Mouse (Mus musculus): ENCODE data around the gene Mto1.
A peak's percentile ranks its signal among the peaks of the same experiment; 100 is the strongest.
"Not testable (repeated sequence)": the region's sequence is repeated elsewhere in the genome, so short reads cannot be mapped to it uniquely, and the experiment has no call there.

Mto1 gene

GRCm38 (mm10) chr9:78475873-78476272, 27.9 kb downstream of the Mto1 start:
- no peak for DNase-seq (ENCODE audit: low spot score in 2 of 2)

DNA sequence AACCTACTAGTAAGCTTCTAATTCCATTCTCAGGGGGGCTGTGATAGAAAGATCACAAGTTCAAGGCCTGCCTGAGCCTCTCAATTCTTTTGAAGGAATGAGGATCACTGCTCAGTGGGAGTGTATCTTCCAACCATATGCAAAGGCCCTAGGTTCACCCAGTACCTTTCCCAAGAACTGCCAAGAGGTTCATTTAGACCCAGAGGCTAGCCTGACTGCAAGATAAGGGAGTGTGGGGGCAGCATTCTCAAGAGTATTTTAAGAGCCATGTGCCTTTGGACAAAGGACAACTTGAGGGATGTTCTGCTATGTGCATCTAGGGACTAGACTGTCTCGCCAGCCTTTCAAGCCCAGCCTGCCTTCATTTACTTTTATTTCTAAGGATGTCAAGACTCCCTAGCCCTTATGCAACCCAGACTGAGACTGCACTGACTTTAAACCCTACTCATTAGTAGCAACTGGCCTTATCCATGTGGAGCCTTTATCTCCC, 28.6 kb downstream of the Mto1 start:
- no peak for DNase-seq (ENCODE audit: low spot score in 2 of 2)

GRCm38 (mm10) chr9:78477021-78477551, 29.1 kb downstream of the Mto1 start:
- peak in 1 of 2 experiments; percentile 17 for DNase-seq (ENCODE audit: low spot score in 2 of 2)

- not testable (repeated sequence) for DNase-seq (ENCODE audit: low spot score in 2 of 2)
Measured at GRCm38 (mm10) chr9:78478009-78478605, 30.1 kb downstream of the Mto1 start.

DNA sequence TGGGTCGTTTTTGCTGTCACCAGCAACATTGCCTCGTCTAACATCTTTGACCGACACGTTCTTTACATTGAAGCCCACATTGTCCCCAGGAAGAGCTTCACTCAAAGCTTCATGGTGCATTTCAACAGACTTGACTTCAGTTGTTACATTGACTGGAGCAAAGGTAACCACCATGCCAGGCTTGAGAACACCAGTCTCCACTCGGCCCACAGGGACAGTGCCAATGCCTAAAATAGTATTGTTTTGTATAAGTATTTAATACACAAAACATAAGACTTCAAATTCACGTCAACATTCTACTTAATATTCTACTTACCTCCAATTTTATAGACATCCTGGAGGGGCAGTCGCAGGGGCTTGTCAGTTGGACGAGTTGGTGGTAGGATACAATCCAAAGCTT, 31.3 kb downstream of the Mto1 start:
- DNase-seq (ENCODE audit: low spot score in 2 of 2) = not testable (repeated sequence)

- not testable (repeated sequence) for DNase-seq (ENCODE audit: low spot score in 2 of 2)
Measured at GRCm38 (mm10) chr9:78480227-78480626, 32.2 kb downstream of the Mto1 start.

DNA sequence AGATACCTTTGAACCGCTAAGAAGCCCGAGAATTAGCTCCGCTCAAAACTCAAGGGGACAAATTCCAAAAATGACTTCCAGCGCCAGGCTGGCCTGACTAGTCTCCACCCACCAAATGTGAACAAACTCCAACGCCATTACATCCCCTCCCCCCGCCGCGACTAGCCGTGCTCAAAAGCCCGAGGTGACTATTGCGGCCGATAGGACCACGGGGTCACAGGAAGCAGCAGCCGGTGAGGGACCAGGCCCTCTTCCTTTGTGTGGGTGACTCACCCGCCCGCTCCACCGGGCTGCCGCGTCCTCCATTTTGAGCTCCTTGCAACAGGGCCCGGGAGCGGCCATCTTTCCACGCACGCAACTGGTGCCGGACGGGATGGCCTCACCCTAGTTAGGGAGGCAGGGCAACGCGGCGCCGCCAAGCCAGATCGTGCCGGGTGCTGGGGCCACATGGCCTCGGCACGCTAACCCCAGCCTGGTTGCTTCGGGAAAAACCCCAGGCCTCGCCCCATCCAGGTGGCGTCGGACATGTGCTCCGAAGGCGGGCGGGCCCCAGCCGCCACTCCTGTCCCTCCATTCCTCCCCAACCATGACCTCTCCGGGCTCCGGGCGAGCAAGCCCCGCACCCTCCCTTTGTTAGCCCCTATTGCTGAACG, 32.8 kb downstream of the Mto1 start:
- peak; percentile 78 to 83 for DNase-seq (ENCODE audit: low spot score in 2 of 2)

- DNase-seq (ENCODE audit: low spot score in 2 of 2) = peak; percentile 93 to 95
Measured at GRCm38 (mm10) chr9:78481423-78482331, 33.7 kb downstream of the Mto1 start.

GRCm38 (mm10) chr9:78482386-78482785, 34.4 kb downstream of the Mto1 start:
- DNase-seq (ENCODE audit: low spot score in 2 of 2) = no peak

DNA sequence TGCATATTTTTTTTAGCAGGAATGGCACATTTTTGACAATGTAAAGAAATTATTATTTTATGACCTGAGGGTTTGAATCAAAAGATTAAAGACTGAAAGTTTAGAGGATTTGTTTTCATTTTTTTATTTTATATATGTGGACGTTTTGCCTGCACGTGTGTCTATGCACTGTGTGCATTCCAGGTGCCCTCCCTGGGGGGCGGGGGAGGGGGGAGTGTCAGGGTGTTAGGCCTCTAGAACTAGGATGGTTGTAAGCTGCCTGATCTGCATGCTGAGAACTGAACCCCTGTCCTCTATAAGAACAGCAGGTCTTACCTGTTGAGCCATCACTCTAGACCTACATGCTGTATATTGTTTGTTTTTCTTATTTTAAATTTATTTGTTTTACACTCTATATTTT, 36.7 kb downstream of the Mto1 start:
- DNase-seq (ENCODE audit: low spot score in 2 of 2) = no peak

DNA sequence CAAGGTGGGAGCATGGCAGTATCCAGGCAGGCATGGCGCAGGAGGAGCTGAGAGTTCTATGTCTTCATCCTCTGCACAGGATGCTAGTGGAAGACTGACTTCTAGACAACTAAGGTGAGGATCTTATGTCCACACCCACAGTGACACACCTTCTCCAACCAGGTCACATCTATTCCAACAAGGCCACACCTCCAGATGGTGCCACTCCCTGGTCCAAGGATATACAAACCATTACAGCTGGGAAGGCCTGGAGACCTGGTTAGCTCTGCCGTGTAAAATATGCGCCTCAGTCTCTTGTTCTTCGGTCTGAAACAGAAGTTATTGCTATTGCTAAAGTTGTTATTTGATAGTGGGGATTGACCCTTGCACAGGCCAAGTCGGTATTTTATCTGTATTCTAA, 40.0 kb downstream of the Mto1 start:
- not testable (repeated sequence) for DNase-seq (ENCODE audit: low spot score in 2 of 2)

- DNase-seq (ENCODE audit: low spot score in 2 of 2) = peak; percentile 75 to 77
Measured at GRCm38 (mm10) chr9:78488890-78489420, 40.9 kb downstream of the Mto1 start, which contains the start of gene Eef1a1. Gene Eef1a1, minus strand, starts transcription at chr9:78489151.

DNA sequence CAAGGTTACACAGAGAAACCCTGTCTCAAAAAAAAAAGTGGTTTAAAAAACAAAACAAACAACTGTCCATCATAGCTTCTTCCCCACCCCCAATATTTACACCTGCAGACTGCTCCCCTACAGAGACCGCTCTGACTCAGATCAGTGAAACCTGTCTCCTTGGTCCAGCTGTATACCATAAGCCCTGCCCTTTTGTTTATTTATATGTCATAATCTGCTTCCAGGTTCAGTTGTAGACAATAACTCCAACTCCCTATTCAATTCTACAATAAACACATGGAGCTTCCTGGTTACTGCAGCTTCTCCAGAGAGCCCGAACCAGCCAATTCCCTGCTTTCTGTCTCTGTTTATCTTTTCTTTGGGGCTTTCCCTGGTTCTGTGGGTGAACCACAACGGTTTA, 43.2 kb downstream of the Mto1 start:
- no peak for DNase-seq (ENCODE audit: low spot score in 2 of 2)

DNA sequence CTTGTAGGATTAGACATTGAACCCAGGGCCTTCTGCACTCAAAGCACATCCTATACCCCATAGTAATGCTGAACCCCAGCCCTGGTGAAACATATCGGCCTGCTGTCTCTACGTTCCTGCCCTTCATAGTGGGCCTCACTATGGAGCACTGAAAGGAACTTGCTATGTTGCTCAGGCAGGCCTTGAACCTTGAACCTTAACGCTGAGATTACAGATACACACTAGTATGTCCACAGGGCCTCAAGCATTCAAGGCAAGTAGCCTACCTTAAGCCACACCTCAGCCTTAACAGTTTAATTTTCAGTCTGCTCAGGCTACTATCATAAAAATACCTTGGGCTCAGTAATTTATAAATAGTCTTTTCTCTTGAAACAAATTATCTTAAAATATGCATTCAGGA, 44.2 kb downstream of the Mto1 start:
- no peak for DNase-seq (ENCODE audit: low spot score in 2 of 2)

DNA sequence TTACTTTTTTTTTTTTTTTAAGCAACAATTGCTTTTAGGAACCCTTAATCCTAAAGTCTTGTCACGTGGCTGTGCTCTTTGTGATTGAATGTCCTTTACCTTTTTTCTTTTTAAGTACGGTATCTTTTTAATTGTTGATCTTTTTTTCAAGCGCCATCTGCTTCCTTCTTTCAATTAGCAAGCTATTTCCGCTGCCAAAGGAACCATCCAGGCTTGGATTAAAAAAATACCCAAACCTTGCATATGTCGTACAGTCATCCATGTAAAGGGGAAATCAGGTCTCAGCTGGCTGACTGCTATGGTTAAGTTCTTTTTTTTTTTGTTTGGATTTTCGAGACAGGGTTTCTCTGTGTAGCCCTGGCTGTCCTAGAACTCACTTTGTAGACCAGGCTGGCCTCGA, 45.2 kb downstream of the Mto1 start:
- DNase-seq (ENCODE audit: low spot score in 2 of 2) = no peak

DNA sequence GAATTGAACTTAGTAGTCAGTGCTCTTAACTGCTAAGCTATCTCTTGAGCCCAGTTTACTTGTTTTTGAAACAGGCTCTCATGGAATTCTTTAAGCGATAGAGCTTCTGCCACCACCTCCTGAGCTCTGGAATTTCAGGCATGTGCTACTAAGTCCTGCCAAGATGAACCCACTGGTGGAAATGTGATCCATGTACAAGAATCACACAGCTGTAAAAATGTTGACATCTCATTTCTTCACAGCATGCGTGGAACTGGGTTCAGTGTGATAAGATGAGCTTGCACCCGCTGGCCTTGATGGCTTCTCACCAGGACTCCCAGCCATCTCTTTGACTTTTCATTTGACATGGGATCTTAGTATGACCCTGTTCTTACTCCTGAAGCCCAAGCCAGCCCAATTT, 52.4 kb downstream of the Mto1 start:
- DNase-seq (ENCODE audit: low spot score in 2 of 2) = no peak

DNA sequence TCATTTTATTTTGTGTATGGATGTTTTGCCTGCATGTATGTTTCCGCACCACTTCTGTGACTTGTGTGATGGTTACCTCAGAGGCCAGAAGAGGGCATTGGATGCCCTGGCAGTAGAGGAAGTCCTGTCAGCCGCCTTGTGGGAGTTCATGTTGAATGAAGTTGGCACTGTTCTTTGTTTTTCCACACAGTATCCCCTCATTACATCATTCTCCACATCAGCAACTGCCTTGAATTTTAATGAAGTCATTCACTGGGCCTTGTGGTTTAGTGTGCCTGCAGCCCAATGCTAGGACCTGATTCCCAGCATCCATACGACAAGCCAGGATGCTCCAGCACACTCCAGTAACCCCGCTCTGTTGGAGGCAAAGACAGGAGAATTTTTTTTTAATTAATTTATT, 53.3 kb downstream of the Mto1 start:
- DNase-seq (ENCODE audit: low spot score in 2 of 2) = no peak

GRCm38 (mm10) chr9:78503223-78504079, 55.4 kb downstream of the Mto1 start:
- no peak for DNase-seq (ENCODE audit: low spot score in 2 of 2)

- no peak for DNase-seq (ENCODE audit: low spot score in 2 of 2)
Measured at GRCm38 (mm10) chr9:78504133-78504532, 56.1 kb downstream of the Mto1 start.

DNA sequence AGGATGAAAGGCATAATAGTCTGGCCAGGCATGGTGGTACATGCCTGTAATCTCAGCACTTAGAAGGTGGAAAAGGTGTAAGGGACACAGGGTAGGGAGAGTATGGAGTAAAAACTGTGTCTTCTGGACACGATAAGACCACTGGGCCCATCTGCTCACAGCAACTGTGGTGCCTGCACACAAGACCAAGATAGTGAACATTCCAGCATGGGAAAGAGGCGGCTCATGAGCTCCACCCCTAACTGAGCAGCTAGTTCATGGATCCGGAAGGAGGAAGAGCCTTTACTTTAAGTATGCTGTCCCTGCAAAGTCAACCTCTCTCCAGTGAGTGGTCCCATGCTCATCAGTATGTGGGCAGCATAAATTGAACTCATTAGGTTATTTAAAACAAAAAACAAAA, 56.7 kb downstream of the Mto1 start:
- no peak for DNase-seq (ENCODE audit: low spot score in 2 of 2)

DNA sequence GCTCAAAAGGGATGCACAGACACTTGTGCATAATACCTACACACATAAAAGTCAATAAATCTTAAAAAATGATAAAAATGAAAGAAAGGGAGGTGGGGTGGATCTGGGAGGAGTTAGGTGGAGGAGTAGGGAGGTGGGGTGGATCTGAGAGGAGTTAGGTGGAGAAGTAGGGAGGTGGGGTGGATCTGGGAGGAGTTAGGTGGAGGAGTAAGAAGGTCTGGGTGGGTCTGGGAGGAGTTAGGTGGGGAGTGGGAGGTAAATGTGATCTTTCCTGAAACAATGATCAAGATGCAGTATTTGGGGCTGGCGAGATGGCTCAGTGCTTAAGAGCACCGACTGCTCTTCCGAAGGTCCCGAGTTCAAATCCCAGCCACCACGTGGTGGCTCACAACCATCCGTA, 57.2 kb downstream of the Mto1 start:
- no peak for DNase-seq (ENCODE audit: low spot score in 2 of 2)
